Mouse (Mus musculus): ENCODE results near the gene Atrnl1.
"Not testable (repeated sequence)": the region's sequence is repeated elsewhere in the genome, so short reads cannot be mapped to it uniquely, and the experiment has no call there.

Gene Atrnl1

GRCm38 (mm10) chr19:58033241-58033640, 422.4 kb downstream of the Atrnl1 start:
- DNase-seq (ENCODE audit: low spot score) = no peak

- DNase-seq (ENCODE audit: low spot score) = no peak
Observed at GRCm38 (mm10) chr19:58036166-58036565, 425.3 kb downstream of the Atrnl1 start.

DNA sequence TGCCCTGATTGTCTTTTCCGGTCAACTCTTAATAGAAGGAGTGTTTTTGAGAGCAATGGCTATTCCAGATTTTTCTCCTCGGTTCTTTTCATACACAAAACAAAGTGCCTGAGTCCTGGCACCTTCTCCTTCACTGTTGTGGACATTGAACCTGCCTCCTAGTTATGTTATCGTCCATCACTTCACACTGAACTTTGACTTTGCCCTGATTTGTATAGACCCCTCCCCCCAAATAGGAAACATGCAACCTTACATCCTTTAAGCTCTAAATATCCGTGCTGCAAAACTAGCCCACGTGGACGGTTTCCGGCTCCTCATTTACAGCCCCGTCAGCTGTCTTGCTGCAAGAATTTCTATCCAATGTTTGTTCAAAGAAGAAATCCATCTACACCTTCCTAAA, 432.3 kb downstream of the Atrnl1 start:
- DNase-seq (ENCODE audit: low spot score) = no peak

GRCm38 (mm10) chr19:58043550-58043949, 432.7 kb downstream of the Atrnl1 start:
- no peak for DNase-seq (ENCODE audit: low spot score)

- DNase-seq (ENCODE audit: low spot score) = no peak
Observed at GRCm38 (mm10) chr19:58044816-58045215, 434.0 kb downstream of the Atrnl1 start.

DNA sequence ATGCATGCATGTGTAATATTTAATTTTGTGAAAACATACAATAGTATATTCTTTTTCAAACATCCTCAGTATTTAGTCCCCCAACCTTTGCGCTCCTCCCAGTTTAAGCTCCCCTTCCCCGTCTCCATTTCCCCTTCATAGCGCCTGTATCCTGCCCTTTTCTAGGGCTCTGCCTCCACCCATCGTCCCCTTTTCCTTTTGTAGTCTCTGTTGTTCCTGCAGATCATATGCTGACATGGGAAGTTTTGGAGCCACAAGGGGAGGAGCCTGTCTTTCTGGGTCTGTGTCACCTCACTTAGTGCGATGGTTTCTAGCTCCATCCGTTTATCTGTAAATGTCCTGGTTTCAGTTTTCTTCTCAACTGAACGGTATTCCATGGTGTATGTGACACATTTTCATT, 435.8 kb downstream of the Atrnl1 start:
- no peak for DNase-seq (ENCODE audit: low spot score)

- not testable (repeated sequence) for DNase-seq (ENCODE audit: low spot score)
Observed at GRCm38 (mm10) chr19:58050410-58050809, 439.6 kb downstream of the Atrnl1 start.

DNA sequence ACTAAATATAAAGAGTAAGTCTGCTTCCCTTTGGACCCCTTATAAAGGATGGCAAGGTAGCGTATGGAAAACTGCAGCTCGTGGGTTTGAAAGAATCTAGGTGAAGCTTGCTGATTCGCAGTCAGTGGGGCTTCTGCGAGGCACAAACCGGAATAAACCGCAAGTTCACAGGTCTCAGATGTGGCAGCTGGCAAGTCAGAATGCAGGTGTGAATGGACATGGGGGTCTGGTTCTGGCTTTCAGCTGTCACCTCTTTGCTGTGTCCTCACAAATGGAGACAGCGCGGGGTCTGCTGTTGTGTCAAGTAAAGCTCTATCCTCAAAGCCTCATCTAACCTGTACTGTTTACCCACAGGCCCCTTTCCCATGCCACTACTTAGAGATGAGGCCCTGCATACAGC, 440.2 kb downstream of the Atrnl1 start:
- DNase-seq (ENCODE audit: low spot score) = no peak

DNA sequence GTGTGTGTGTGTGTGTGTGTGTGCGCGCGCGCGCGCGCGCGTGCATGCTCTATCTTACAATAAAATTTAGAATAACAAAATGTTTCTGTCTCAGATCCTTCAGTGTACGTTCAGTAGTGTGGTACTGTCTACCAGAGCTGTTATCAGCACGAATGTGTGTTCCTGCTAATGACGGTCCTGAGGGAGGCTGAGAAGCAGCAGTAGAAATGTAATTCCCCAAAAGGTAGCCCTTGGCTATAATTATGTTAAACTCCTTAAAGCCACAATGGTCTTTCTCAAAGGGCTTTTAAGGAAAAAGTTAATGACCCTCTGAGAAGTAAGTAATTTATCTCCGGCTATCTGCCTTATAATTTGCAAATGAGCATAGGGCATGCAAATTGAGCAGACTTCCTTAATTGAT, 441.1 kb downstream of the Atrnl1 start:
- no peak for DNase-seq (ENCODE audit: low spot score)

DNA sequence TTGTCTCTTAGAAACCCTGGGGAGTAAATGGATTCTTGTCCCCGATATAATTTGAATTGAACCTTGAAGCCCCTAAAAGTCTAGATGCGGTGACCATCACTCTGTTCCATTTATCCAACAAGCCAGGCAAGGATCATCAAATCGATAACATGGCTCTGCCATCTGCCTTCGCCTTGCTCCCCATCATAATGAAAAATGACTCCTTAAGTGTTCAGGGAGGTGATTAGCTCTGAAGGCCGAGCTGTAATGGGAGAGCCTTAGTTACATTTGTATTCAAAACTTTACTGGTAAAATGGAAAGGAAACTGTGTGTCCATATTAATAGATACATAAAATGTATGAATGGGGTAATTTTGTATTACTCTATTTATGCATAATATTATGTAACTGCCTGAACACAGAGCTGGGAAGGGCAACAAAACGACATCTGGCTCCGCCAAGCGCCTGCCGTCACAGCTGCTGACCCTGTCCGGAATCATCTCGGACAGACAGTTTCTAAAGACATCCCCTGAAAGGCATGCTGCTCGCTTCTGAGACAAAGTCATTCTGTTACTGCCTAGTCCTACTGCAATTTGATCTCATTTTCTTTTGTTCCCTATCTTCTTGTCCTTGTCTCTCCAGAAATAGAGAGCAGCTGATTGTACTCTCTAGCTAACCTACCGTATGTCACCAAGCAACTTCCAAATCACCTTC, 441.8 kb downstream of the Atrnl1 start:
- no peak for DNase-seq (ENCODE audit: low spot score)

- DNase-seq (ENCODE audit: low spot score) = no peak
Observed at GRCm38 (mm10) chr19:58059719-58060118, 448.9 kb downstream of the Atrnl1 start.

DNA sequence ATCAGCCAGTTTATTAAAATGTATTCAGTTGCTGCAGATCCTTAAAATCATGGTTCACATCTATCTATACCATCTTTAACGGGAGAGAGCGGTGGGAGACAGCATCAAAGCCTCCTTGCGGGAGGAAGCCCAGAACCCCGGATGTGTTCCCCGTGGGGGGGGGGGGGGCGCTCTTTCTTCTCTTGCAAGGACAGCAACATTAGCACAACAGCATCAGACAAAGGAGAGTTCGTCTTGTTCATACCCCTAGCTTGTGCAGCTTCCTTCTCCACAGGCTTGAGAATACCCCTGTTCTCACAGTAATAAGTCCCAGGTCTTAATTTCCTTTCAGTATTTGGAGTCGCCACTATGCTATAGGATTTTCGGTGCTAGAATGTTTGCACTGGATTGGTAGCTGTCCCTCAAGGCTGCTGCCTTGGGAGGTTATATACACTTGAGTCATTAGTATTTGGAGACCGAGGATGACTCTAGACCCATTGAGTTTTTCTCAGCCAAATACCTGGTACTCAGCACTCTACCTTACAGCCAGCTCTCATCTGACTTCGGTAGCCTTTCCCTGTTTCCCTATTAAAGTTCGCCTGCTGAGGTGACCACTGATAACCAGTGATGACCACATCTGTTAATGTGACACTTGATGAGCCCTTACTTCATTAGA, 449.5 kb downstream of the Atrnl1 start:
- DNase-seq (ENCODE audit: low spot score) = no peak

DNA sequence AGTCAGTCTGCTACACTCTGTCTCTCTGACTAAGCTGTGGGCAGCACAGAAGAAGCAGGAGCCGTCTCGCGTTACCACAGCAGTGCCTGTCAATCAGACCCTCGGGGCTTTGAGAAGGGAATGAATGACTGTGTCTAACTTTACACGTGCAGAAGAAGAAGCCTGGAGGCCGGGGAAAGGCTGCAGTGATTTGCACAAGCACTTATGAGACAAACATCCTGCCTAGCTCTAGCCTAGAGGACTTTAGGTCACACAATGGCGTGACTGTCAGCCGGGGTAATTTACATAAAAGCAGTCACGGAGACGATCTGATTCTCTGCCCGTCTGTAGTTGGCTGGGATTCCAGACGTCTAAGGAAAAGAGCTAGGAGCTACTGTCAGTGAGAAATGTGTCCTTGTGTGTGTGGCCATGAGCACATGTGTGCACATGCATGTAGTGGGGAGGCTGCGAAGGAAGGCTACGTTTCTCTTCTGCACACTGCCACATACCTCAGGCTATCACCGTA, 450.1 kb downstream of the Atrnl1 start:
- DNase-seq (ENCODE audit: low spot score) = peak; percentile 80

- no peak for DNase-seq (ENCODE audit: low spot score)
Observed at GRCm38 (mm10) chr19:58061933-58062332, 451.1 kb downstream of the Atrnl1 start.

- no peak for DNase-seq (ENCODE audit: low spot score)
Observed at GRCm38 (mm10) chr19:58063541-58063940, 452.7 kb downstream of the Atrnl1 start.

DNA sequence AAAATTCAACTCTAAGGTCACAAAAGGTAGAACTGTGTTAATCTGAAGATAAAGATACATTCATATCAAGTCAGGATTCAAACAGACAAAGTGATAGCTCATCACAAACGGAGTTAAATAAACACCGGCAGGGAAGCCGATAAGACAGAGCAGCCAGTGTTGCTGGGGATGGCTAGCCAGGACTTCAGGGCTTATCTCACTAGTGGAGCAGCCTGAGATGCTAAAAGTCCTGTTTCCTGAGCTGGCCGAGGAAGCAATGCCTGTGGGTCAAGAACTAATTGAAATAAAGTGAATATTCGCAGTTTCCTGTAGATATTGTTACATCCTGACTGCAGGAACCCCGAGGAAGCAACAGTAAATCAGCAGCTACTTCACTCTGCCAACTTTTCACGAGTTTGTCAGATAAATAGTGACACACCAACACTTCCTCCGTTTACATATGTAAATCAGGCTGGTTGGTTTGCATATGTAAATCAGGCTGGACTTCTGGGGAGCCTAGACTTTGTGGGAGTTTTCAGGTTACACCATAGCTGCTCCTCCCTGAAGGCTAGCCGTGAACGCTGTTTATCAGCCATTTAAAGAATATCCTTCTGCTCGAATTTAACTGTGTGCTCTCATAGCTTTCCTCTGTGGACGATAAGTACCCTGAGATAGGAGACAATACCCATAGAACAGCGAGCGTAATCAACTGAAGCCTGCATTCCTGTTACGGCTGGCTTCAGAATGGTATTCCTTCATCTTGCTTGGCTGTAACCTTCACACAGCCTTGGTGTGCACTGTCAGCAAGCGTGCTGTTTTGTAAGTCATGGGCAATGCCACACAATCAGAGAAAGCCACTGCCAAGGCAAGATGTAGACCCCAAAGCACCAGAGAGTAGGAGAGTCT, 453.5 kb downstream of the Atrnl1 start:
- DNase-seq (ENCODE audit: low spot score) = peak; percentile 26

- no peak for DNase-seq (ENCODE audit: low spot score)
Observed at GRCm38 (mm10) chr19:58065001-58065314, 454.1 kb downstream of the Atrnl1 start.

- DNase-seq (ENCODE audit: low spot score) = no peak
Observed at GRCm38 (mm10) chr19:58065514-58065913, 454.7 kb downstream of the Atrnl1 start.

- DNase-seq (ENCODE audit: low spot score) = no peak
Observed at GRCm38 (mm10) chr19:58068114-58068513, 457.3 kb downstream of the Atrnl1 start.

DNA sequence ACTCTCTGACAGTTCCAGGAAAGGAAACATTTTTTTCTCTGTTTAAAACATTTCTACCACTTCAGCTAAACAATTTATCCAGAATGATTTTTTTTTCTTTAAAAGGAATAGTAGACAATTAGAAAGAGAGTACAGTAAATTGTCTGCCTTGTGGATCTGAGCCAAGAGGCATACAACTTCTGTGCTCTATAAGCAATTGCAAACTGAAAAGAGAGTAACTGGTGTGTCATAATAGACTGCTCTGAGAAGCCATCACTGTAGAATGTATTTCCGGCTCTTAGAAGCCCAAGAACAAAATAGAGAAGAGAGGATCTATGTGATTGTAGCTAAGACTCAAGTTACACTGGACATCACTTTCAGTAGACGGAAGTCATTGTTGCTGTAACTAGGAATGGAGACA, 458.1 kb downstream of the Atrnl1 start:
- DNase-seq (ENCODE audit: low spot score) = no peak

GRCm38 (mm10) chr19:58072404-58072803, 461.6 kb downstream of the Atrnl1 start:
- no peak for DNase-seq (ENCODE audit: low spot score)

- DNase-seq (ENCODE audit: low spot score) = no peak
Observed at GRCm38 (mm10) chr19:58072846-58073245, 462.0 kb downstream of the Atrnl1 start.

GRCm38 (mm10) chr19:58075252-58075651, 464.4 kb downstream of the Atrnl1 start:
- peak; percentile 39 for DNase-seq (ENCODE audit: low spot score)
